In genomic region chr6:32528081-32528570, GRCm38 (mm10) we compare ENCODE assay signal across 23 mouse cellular contexts. TPM values are rescaled to one million over a fixed set of nuclear protein-coding genes. Genes with fewer than 3 reads are reported as not detected.
DNase-seq lines count a peak whose midpoint lies in the region; ATAC-seq and TF ChIP-seq lines count a peak whose summit lies in the region.
"Had no signal": no experiment of that assay in that cellular context is flagged by ENCODE, and none has a peak within 500 bp of the region (broad histone marks: within the 10 kb centered on the region; RNA-seq: fewer than 3 reads in every experiment).

No protein-coding gene starts in this region.

- no peaks in the 10 kb centered on the region for H3K9me3 ChIP-seq in heart, postnatal 0 days (replicated peaks; ENCODE audit: control insufficient read depth, low read length)
- H3K9me3 ChIP-seq: embryonic facial prominence, embryonic 12.5 days; embryonic facial prominence, embryonic 15.5 days; hindbrain, embryonic 12.5 days; hindbrain, embryonic 15.5 days had no signal

- H3K4me1 ChIP-seq in heart, postnatal 0 days (ENCODE audit: control insufficient read depth, insufficient read depth), result peaks cover 12% of the 10 kb centered on the region; the same call in 1 of the 2 replicates
- H3K4me1 ChIP-seq: embryonic facial prominence, embryonic 12.5 days; hindbrain, embryonic 12.5 days; hindbrain, embryonic 15.5 days had no signal

- no peak for TF ChIP-seq CTCF in heart, postnatal 0 days (IDR thresholded peaks at IDR 0.05; ENCODE audit: low read depth)

- H3K4me3 ChIP-seq in heart, postnatal 0 days (ENCODE audit: low read depth, low read length), result no peak overlapping the region
- H3K4me3 ChIP-seq: embryonic facial prominence, embryonic 12.5 days; embryonic facial prominence, embryonic 15.5 days; gastrocnemius, adult 2 months; hindbrain, embryonic 12.5 days; hindbrain, embryonic 15.5 days had no signal

- peak; percentile 18 for DNase-seq in heart, postnatal 0 days (ENCODE audit: low spot score)
- DNase-seq in heart, postnatal 25 days (ENCODE audit: low spot score), result no peak
- DNase-seq in lung, postnatal 25 days (ENCODE audit: low spot score), result peak; percentile 18
- no peak for DNase-seq in lung, postnatal 4 days
- DNase-seq in thymus, postnatal 14 days, result no peak
- DNase-seq: adrenal gland, postnatal 10 days; adrenal gland, postnatal 36 days; cerebellum, adult 18-20 months; cerebellum, adult 9-10 months; cerebellum, postnatal 14 days; gastrocnemius, adult 2 months; gastrocnemius, postnatal 14 days; heart, postnatal 14 days had no signal

- 0 out of 2 replicates have a peak overlapping the region, but pooled peaks have one; percentile 8 for H3K4me2 ChIP-seq in heart, postnatal 0 days (ENCODE audit: low read depth, low read length)
- H3K4me2 ChIP-seq: embryonic facial prominence, embryonic 12.5 days; embryonic facial prominence, embryonic 15.5 days; heart, embryonic 11.5 days; hindbrain, embryonic 12.5 days; hindbrain, embryonic 15.5 days had no signal

- intact Hi-C loops in heart, postnatal 25 days (cut with DNase I), result no loop called here

- 46% methylated on average over 8 of the region's 8 CpGs for WGBS in heart, postnatal 0 days

- H3K36me3 ChIP-seq in heart, postnatal 0 days (replicated peaks; ENCODE audit: control insufficient read depth, insufficient read depth, low read length), result no peaks in the 10 kb centered on the region
- H3K36me3 ChIP-seq: embryonic facial prominence, embryonic 12.5 days; embryonic facial prominence, embryonic 15.5 days; hindbrain, embryonic 12.5 days; hindbrain, embryonic 15.5 days had no signal

- no peak for TF ChIP-seq EP300 in heart, postnatal 0 days (IDR thresholded peaks at IDR 0.05; ENCODE audit: low read depth)

- ATAC-seq in heart, postnatal 0 days (ENCODE audit: insufficient read depth, low read depth), result peak; percentile 58; the same call in 1 of the 2 replicates
- ATAC-seq in megakaryocyte, adult 5-6 weeks (ENCODE audit: poor library complexity, severe bottlenecking), result 0 out of 2 replicates have a peak, but pooled peaks have one; percentile 30
- ATAC-seq in monocyte, adult 5-6 weeks (replicated peaks; ENCODE audit: insufficient number of reproducible peaks, low FRiP score, low TSS enrichment, poor library complexity, severe bottlenecking), result peak; percentile 53; the same call in 1 of the 2 replicates
- ATAC-seq: activated CD4-positive, CD25-positive, alpha-beta regulatory T cell, adult 4 months; forebrain, embryonic 14.5 days; forebrain, postnatal 0 days had no signal

- H3K27ac ChIP-seq in heart, postnatal 0 days (ENCODE audit: low read depth), result no peak overlapping the region
- H3K27ac ChIP-seq: embryonic facial prominence, embryonic 12.5 days; embryonic facial prominence, embryonic 15.5 days; gastrocnemius, adult 2 months; hindbrain, embryonic 12.5 days; hindbrain, embryonic 15.5 days had no signal

- H3K9ac ChIP-seq in heart, postnatal 0 days (replicated peaks; ENCODE audit: low read depth, low read length), result no peak overlapping the region
- H3K9ac ChIP-seq: embryonic facial prominence, embryonic 12.5 days; embryonic facial prominence, embryonic 15.5 days; forebrain, postnatal 0 days; hindbrain, embryonic 12.5 days; hindbrain, embryonic 15.5 days had no signal

- H3K27me3 ChIP-seq in heart, postnatal 0 days (ENCODE audit: control insufficient read depth, insufficient read depth, low read length), result no peaks in the 10 kb centered on the region
- H3K27me3 ChIP-seq: embryonic facial prominence, embryonic 12.5 days; embryonic facial prominence, embryonic 15.5 days; hindbrain, embryonic 12.5 days; hindbrain, embryonic 15.5 days had no signal

RNA-seq across cellular contexts. Expression of gene Plxna4, which starts 59.9 kb away (rescaled TPM):
- total RNA-seq in heart, postnatal 0 days (2014; rRNA removed; ENCODE audit: low replicate concordance), result 19.2 and 20.0 TPM in 2 replicates
- 3.4 and 3.7 TPM in 2 replicates for polyA plus RNA-seq in heart, postnatal 0 days (2015; fragmentation: Nextera tagmentation; extraction: Ambion mirVana)
- 10 to 100 TPM; 12.7 to 14.1 TPM for total RNA-seq in heart, postnatal 25 days (2021)
- not detected in 2 replicates for total RNA-seq in megakaryocyte, adult 5-6 weeks (2015)
- 0.04 TPM in 1 of 2 replicates, not detected in the other for total RNA-seq in megakaryocyte, adult 5-6 weeks (2017)
- total RNA-seq in monocyte, adult 5-6 weeks (2017), result 0.21 to 1.9 TPM in 2 of 3 replicates, not detected in the other
- polyA plus RNA-seq: activated CD4-positive, CD25-positive, alpha-beta regulatory T cell, adult 4 months had no signal

Comparison
In these comparisons a context has a peak if more than half of its experiments do, and no peak if none do; other contexts are left out.
1. DNase-seq: peak in heart, postnatal 0 days (single experiment) and lung, postnatal 25 days (single experiment); none in heart, postnatal 25 days (single experiment), lung, postnatal 4 days (0 of 2) and thymus, postnatal 14 days (single experiment).
2. Peak in every context shown above with its lines, with median percentiles within 50 percentile points of each other: ATAC-seq.